Mouse (Mus musculus): ENCODE results near the gene Plpp7.

Plpp7 gene

DNA sequence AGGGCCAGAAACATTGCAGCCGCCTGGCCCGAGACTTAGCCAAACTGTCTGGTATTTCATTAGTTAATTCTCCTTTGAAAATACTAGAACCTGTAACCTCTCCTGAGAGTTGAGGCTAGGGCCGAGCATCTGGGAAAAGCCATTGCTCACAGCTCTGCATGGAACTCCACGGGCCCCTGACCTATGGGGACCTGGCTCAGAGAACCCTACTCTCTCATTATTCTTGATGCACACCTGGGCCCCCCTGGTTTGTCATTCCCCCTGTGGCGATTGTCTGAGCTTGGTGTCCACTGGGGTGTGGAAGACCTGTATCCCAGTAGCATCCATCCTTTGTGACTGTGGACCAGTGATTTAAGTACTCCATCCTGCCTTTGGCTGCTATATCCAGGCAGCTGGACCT, 44.0 kb downstream of the Plpp7 start:
- DNase-seq (ENCODE audit: low read depth, low spot score), result no peak

- no peak for DNase-seq (ENCODE audit: low read depth, low spot score)
Measured at GRCm38 (mm10) chr2:32140498-32140934, 45.2 kb downstream of the Plpp7 start.

- no peak for DNase-seq (ENCODE audit: low read depth, low spot score)
Measured at GRCm38 (mm10) chr2:32141602-32142001, 46.3 kb downstream of the Plpp7 start.

- no peak for DNase-seq (ENCODE audit: low read depth, low spot score)
Measured at GRCm38 (mm10) chr2:32142368-32142767, 47.0 kb downstream of the Plpp7 start.

DNA sequence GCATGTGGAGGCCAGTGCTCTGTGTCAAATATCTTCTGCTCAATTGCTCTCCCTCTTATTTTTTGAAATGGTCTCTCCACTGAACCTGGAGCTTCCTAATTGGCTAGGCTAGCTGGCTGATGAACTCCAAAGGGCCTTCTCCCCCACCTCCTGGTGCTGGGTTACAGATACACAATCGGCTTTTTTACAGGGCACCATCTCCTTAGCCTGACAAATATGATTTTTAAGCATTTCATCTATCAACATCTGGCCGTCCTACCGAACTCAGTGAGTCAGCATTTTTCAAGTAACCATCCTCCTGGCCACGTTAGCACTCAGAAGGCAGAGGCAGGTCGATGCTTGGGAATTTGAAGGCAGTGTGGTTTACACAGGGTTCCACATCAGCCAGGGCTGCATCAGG, 49.3 kb downstream of the Plpp7 start:
- DNase-seq (ENCODE audit: low read depth, low spot score), result no peak

DNA sequence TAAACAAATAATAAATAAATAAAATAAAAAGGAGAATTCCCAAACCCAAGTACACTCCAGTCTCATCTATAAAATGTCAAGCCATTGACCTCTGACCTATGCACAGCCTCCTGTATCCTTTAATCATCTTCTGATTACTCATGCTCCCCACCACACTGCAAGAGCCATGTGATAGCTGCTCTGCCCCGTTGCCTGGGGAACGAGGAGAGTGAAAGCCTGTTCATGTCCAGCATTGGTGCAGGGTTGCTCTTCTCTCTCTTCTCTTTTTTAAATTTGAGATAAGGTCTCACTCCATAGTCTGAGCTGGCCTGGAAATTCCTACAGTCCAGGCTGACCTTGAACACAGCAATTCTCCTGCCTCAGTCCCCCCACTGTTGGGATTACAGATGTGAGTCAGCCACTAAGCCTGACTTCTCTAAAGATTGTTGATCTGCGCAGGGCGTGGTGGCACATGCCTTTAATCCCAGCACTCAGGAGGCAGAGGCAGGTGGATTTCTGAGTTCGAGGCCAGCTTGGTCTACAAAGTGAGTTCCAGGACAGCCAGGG, 51.4 kb downstream of the Plpp7 start:
- DNase-seq (ENCODE audit: low read depth, low spot score), result no peak

DNA sequence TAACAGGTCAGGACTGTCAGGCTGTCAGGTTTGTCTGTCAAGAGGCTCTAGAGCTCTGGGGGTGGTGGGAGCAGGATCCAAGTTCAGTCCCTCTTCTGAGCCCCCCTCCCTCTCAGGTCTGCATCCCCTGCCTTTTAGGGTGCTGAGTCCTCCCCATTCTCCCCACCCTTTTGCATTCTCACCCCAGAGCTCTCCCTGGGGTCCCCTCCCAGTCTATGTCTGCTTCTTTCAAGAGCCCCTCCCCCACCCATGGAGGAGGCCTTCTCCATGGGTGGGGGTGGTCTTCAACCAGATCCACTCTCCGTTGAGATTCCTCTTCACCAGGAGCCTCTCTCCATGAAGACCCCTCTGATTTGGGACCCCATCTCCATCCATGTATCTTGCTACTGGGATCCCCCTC, 54.8 kb downstream of the Plpp7 start:
- no peak for DNase-seq (ENCODE audit: low read depth, low spot score)

DNA sequence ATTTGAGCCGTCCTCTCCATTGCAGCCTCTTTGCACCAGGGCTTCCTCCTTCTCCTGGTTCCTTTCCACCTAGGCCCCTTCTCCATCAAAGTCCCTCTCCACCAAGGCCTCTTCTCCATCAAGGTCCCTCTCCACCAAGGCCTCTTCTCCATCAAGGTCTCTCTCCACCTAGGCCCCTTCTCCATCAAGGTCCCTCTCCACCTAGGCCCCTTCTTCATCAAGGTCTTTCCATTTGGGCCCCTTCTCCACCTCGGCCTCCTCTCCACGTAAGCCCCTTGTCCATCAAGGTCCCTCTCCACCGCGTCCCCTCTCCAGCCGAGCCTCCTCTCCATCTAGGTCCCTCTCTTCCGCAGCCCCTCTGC, 55.2 kb downstream of the Plpp7 start:
- DNase-seq (ENCODE audit: low read depth, low spot score), result no peak

DNA sequence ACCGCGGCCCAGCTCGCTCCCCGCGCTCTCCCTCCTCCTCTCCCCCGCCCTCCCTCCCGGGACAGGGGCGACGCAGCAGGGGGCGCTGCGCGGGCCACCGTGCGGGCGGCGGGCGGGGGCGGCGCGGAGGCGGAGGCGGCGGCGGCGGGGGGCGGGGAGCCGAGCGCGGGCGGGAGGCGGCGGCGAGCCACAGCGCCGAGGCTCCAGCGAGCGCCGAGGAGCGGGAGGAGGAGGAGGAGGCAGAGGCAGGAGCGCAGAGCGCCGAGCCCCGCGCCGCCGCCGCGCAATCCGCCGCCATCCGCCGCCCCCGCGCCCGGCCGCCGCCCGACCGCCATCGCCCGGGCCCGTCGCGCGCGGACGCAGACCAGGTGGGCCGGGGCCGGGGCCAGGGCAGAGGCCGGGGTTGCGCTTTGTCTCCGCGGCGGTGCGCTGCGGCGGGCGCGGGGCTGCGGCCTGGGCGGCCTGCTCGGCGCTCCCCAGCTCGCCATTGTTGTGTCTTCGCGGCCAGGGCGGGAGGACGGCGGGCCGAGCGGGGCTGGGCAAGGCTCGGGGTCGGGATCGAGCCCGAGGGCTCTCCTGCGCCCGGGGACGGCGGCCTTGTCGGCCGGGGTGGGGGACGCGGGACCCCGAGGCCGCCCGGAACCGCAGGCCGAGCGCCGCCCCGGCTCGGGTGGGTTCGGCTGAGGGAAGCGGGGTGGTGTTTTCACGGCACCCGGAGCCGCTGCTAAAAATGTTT, 55.8 kb downstream of the Plpp7 start, which contains the start of gene Prrc2b:
TSS of gene Prrc2b (plus strand) at position 159 of the 736 bp plus-strand sequence.
- peak; percentile 70 for DNase-seq (ENCODE audit: low read depth, low spot score)

DNA sequence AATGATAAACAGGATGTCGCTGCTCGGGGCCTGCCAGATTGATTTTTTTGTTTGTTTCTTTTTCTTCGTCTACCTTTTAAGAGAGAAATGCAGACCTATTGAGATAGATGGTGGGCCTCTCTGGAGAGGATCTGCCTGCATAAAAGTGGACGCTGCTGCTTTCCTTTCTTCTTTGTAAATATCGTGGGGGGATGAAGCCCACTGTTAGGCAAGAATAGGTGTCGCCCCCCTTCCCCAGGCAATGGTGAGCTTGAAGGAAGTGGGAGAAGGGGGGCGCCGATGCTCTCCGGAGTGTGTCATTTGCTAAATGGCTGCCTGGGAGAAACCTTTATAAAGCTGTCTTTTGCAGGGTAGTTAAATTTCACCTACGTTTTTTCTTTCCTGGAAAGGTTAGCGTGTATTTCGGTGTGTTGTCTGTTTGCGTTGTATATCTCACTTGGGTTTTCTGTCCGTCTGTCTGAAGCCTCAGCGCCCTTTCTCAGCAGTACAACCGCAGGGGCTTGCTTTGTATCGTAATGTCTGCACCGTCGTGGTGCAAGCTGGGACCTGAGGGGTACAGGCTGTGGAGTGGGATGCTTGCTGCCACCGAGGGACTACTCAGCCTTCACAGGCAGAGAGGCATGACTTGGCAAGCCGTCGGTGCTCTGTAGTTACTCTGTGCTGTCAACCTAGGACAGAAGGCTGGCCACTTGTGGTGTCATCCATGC, 56.5 kb downstream of the Plpp7 start:
- DNase-seq (ENCODE audit: low read depth, low spot score), result peak; percentile 57

GRCm38 (mm10) chr2:32152367-32153034, 57.2 kb downstream of the Plpp7 start:
- no peak for DNase-seq (ENCODE audit: low read depth, low spot score)

DNA sequence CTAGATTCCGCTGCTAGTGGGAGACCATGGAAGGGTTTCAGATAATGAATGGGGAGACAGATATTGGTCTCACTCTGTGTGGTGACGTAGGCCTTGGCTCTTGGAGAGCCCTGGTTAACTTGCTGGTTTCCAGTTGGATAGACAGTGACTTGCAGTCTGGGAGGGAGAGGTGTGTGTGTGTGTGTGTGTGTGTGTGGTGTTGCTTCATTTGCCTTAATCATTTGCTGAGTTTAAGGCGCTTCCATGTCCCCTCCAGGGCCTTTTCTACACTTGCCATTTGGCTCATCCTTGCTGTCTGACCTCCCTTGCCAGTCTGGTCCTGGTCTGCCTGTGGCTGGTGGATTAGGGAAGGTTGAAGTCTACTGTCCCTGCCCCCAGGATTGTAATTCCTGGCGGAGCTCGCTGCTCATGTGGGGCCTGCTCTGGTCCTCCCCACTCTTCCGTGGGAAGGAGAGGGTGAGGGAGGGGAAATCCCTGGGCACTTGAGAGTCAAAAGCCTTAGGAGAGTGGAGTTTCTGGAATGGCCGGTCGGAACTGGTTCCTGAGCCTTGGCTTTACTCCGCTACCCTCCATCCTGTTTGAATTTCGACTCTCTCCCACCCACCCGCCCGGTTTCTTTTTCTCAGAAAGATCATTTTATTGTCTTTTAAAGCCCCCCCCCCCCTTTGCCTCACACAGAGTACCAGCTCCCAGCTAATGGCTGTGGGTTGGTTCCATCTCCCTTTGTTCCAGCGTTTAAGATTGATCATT, 57.9 kb downstream of the Plpp7 start:
- no peak for DNase-seq (ENCODE audit: low read depth, low spot score)

DNA sequence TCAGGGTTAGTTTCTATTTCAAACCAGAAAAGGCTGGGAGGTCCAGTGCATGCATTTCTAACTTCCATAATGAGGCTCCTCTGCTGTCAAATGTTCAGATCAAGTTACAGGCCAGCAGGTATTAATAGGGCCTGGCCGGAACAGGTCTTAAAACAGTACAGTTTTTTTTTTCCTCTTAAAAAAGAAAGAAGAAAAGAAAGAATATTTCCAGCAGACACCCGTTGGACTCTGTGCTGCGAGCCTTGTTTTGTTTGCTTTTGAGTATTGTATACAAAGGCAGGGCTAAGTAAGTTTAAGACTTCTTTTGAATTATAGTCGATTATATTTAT, 58.4 kb downstream of the Plpp7 start:
- DNase-seq (ENCODE audit: low read depth, low spot score), result no peak

GRCm38 (mm10) chr2:32154334-32154997, 59.1 kb downstream of the Plpp7 start:
- no peak for DNase-seq (ENCODE audit: low read depth, low spot score)

DNA sequence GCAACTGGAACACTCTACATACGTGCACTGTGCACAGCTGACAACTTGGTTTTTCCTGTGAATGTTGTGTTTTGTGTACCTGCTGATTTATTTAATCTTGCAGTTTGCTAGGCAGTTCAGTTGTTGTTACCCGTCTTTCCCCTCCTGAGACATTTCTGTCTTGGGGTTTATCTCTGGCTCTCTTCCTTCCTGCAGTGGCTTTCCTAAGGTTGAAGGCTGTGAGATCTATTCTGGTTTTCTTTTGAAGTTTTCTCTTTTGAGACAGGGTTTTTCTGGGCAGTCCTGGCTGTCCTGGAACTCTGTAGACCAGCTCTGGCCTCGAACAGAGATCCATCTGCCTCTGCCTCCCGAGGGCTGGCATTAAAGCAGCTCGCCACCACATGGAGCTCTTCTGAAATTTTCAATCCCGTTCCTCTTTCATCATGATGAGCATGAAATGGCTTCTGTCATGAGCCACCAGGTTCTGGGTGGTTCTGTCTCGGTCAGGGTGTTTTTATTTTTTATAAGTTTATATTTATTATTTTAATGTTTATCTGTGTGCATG, 59.7 kb downstream of the Plpp7 start:
- DNase-seq (ENCODE audit: low read depth, low spot score), result no peak

GRCm38 (mm10) chr2:32155614-32156013, 60.3 kb downstream of the Plpp7 start:
- no peak for DNase-seq (ENCODE audit: low read depth, low spot score)

GRCm38 (mm10) chr2:32156645-32157044, 61.3 kb downstream of the Plpp7 start:
- DNase-seq (ENCODE audit: low read depth, low spot score), result no peak

- DNase-seq (ENCODE audit: low read depth, low spot score), result no peak
Measured at GRCm38 (mm10) chr2:32157328-32157727, 62.0 kb downstream of the Plpp7 start.

DNA sequence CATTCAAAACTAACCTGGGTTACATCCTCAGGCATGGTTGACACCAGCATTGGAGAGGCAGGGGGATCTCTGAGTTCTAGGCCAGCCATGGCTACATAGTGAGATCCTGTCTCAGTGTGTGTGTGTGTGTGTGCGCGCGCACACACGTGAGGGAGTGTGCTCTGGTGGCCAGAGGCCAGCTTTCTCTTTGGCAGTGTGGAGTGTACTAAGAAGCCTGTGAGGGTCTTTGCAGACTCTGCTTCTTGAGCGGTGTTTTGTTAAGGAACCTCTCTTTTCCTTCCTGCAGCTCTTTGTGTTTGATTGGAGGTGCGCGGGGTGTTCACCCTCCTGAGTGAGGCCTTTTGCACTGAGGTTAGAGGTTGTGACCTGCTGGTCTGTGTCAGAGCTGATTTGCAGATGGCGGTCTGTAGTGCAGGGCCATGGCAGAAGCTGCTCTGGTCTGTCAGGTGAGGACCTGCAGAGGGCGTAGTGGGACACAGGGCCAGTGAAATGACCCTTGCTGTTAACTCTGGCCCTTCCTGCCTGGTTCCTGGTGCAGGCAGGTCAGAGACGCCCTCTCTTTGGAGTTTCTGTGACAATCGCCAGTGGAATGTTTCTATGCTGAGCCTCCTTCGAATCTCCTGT, 63.4 kb downstream of the Plpp7 start:
- DNase-seq (ENCODE audit: low read depth, low spot score), result no peak

Data from mesoderm, embryonic 11.5 days (tissue).